Mouse (Mus musculus): ENCODE results near the gene Hadha.

Gene Hadha

GRCm38 (mm10) chr5:30154474-30155394 lies at the start of gene Hadha, which contains the start of gene Hadhb:
TSS of gene Hadha (minus strand) at chr5:30155162.
TSS of gene Hadhb (plus strand) at chr5:30155248.
- in situ Hi-C loops (cut with MboI; ENCODE audit: low pct_unique_long_range_greater_than_20kb in 1 of 2, low sequenced_read_pairs in 2 of 2, unreplicated experiment in 1 of 2): no loop called here

DNA sequence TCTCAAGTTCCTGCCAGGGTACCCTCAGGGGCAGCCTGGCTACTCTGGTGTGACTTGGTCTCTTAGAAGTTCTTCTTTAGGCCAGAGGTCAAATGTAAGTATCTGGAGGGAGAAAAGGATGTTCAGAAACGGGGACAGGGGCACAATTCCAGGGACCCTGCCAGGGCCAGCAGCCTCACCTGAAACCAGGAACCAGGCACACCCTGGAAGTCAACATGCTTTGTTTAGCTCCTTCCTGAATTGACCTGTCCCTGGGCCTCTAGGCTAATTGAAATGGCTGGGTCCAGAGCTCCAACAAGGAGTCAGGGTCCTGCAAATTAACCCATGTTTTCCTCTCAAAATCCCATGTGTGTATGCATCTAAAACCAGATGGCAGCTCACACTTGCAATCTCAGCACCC lies 49.5 kb upstream of the Hadha start:
- in situ Hi-C loops (cut with MboI; ENCODE audit: low pct_unique_long_range_greater_than_20kb in 1 of 2, low sequenced_read_pairs in 2 of 2, unreplicated experiment in 1 of 2): no loop called here

DNA sequence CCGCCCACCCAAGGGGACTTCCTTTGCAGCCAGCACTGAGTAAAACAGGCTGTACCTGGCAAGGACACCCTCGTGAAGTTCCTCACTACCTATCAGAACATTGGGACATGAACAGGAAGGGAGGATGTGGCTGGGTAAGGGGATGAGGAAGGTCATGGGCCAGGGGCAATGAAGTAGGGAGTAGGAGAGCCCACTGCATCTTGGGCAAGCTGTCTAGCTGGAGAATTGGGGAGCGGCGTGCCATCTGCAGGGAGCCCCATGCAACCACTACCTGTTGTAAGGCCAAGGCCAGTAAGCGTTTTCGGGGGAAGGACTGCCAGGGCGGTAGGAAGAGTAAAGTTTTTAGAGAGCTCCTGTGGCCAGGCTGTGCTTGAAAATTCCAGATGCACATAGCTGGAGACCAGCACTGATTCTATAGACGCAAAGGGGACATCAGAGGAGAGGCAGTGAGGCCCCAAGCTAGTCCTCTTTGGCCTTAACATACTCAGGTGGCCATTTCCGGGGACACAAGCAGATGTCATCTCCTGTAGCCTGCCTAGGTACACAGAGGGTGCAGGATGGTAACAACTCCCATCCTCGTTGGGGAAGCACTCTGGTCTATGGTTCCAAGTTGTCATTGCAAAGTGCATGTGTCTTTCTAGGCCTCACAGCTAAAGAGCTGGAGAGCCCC lies 48.4 kb upstream of the Hadha start:
- in situ Hi-C loops (cut with MboI; ENCODE audit: low pct_unique_long_range_greater_than_20kb in 1 of 2, low sequenced_read_pairs in 2 of 2, unreplicated experiment in 1 of 2): no loop called here

DNA sequence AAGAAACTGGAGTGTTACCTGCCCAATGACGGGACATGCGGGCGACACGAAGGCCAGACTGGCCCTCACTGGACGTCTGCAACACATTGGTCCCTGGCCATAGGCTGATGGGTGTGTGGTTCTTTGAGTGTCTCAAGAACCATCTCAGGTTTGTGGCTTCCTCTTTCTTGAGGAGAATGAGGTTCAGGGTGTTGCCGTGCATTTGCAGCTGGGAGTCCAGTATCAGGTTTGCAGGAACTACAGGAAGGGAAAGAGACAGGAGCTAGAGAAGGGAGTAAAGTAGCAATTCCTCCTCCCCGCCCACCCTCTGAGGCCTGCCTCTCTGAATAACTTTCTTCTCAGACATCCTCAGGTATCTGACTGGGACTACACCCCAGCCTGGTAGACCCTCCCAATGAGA lies 47.3 kb upstream of the Hadha start:
- in situ Hi-C loops (cut with MboI; ENCODE audit: low pct_unique_long_range_greater_than_20kb in 1 of 2, low sequenced_read_pairs in 2 of 2, unreplicated experiment in 1 of 2): no loop called here

DNA sequence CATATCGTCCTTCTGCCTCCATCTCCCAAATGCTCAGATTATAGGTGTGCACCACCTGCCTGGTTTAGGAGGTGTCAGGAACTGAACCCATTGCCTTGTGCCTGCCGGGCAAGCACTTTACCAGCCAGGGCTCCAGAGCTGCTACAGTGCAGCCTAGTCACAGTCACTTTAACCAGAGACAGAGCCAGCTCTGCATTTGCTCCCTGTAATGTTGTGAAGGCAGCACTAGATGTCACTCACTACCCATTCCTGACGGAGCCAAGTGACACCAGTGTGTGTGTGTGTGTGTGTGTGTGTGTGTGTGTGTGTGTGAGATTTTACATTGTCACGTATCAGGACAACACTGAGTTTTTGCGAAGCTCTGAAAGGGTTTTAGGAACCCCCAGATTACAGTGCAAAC lies 46.6 kb upstream of the Hadha start:
- in situ Hi-C loops (cut with MboI; ENCODE audit: low pct_unique_long_range_greater_than_20kb in 1 of 2, low sequenced_read_pairs in 2 of 2, unreplicated experiment in 1 of 2): no loop called here

- in situ Hi-C loops (cut with MboI; ENCODE audit: low pct_unique_long_range_greater_than_20kb in 1 of 2, low sequenced_read_pairs in 2 of 2, unreplicated experiment in 1 of 2): no loop called here
Observed at GRCm38 (mm10) chr5:30198257-30198656, 43.3 kb upstream of the Hadha start.

DNA sequence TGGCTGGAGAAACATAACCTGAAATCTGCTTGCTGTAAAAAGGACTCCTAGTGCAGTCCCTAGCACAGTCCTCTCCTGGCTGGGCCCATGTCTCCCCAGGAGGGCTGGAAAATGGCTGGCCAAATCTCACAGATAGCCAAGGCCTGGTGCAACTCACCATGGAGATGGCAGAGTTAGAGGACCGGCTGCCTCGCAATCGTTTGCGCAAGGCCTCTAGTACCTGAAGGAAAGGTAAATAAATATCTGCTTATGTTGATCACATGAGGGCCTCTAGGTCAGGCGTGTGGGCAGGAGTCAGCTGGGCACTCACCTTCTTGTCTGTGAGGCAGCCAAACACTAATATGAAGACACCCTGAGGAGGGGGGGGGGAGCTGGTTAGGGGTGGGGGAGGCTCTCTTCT lies 40.4 kb upstream of the Hadha start:
- in situ Hi-C loops (cut with MboI; ENCODE audit: low pct_unique_long_range_greater_than_20kb in 1 of 2, low sequenced_read_pairs in 2 of 2, unreplicated experiment in 1 of 2): no loop called here

GRCm38 (mm10) chr5:30192452-30192851 lies 37.5 kb upstream of the Hadha start:
- in situ Hi-C loops (cut with MboI; ENCODE audit: low pct_unique_long_range_greater_than_20kb in 1 of 2, low sequenced_read_pairs in 2 of 2, unreplicated experiment in 1 of 2): no loop called here

DNA sequence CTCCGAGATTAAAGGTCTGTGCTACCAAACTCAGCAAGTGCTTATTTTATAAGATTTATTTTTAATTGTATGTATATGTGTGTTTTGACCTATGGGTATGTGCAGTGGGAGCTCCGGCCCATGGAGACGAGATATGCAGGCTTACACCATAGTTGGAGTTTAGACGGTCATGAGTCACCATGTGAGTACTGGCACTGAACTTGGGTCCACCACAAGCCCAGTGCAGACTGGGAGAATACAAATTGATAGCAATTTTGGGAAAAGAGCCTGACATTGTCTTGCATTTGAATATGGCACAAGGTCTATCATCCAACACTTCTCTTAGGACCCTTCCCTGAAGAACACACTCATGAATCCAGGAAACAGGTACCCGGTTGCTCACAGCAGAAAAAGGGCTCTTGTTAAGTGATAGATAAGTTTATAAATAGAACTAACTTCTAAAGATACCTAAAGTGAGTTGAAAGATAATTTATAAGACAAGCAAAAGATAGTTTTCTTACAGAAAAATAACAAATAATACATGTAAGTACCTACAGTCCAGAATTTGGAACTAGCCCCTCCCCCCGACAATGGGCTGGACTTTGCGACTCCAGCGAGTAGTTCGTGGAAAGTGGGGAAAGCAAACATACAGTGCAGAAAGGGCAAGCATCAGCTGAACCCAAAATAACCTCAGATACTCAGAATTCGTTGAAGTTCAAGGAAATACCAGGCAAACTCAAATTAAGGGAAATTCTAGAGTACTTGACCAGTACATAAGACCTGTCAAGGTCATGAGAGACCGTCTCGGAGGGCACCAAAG lies 32.9 kb upstream of the Hadha start:
- in situ Hi-C loops (cut with MboI; ENCODE audit: low pct_unique_long_range_greater_than_20kb in 1 of 2, low sequenced_read_pairs in 2 of 2, unreplicated experiment in 1 of 2): no loop called here

DNA sequence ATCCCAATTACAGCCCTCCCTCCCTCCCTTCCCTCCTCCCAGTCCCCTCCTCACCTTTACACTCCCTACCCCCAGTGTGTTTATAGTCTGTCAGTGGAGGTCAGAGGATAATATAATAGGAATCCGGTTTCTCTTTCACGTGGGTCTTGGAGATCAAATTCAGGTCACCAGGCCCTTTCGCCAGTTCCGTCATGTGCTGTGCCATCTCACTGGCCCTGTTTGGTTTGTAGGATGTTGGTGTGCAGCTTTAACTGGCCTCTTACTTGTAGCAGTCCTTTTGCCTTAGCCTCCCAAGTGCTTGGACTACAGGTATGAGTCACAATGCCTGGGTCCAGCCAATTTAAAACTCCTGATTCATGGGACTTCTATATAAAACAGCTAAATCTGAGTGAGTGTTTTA lies 20.8 kb upstream of the Hadha start:
- in situ Hi-C loops (cut with MboI; ENCODE audit: low pct_unique_long_range_greater_than_20kb in 1 of 2, low sequenced_read_pairs in 2 of 2, unreplicated experiment in 1 of 2): no loop called here

GRCm38 (mm10) chr5:30172931-30173692 lies 18.1 kb upstream of the Hadha start:
- in situ Hi-C loops (cut with MboI; ENCODE audit: low pct_unique_long_range_greater_than_20kb in 1 of 2, low sequenced_read_pairs in 2 of 2, unreplicated experiment in 1 of 2): no loop called here

DNA sequence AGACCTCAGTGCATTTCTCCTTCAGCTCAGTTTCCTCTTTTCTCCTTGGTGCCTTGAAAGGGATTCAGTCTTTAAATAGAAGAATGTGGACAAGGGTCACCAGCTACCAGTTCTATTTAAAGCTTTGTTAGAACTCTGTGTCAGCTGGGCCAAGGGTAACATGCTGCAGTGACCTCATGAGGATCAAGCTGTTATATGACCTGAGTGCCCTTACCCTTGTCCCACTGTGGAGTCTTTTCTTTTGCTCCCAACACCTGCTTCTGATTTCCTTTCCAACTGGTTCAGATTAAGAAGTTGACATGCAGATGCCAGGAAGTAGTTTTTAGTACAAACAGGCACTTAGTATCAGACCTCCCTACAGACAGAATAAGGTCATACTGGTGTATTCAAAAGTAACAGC lies 17.2 kb upstream of the Hadha start:
- in situ Hi-C loops (cut with MboI; ENCODE audit: low pct_unique_long_range_greater_than_20kb in 1 of 2, low sequenced_read_pairs in 2 of 2, unreplicated experiment in 1 of 2): no loop called here

- in situ Hi-C loops (cut with MboI; ENCODE audit: low pct_unique_long_range_greater_than_20kb in 1 of 2, low sequenced_read_pairs in 2 of 2, unreplicated experiment in 1 of 2): no loop called here
Observed at GRCm38 (mm10) chr5:30170303-30170940, 15.5 kb upstream of the Hadha start.

DNA sequence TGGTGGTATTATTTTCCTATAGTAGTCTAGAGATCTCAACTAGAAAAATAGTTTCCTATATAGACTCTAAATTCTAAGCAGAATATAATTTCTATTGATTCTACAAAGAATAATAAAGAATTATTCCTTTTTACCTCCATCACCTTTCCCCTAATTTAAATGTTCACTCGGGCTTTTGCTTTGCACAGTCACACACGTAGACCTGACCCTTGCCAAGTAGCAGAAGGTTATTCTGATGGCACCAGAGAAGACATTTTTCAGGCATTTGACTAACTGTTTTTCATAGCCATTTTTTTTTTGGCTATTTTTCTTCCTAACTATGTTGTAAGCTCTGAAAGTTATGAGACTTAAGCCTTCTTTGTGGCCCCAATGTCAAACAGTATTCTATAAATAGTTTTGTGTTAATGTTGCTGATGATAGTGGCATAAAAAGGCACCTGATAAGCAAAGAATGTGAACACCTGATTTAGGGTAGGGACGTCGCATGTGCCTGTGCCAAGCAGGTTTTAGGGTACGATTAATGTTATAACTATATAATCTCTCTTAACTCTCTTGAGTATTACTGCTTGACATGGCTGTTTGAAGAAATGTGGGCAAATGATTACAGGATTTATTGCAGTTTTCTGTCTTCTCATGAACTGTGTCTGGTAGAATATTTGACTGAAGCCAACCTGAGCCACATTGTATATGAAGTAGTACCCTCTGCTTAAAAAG lies 10.4 kb upstream of the Hadha start:
- in situ Hi-C loops (cut with MboI; ENCODE audit: low pct_unique_long_range_greater_than_20kb in 1 of 2, low sequenced_read_pairs in 2 of 2, unreplicated experiment in 1 of 2): no loop called here

- in situ Hi-C loops (cut with MboI; ENCODE audit: low pct_unique_long_range_greater_than_20kb in 1 of 2, low sequenced_read_pairs in 2 of 2, unreplicated experiment in 1 of 2): no loop called here
Observed at GRCm38 (mm10) chr5:30162339-30162738, 7.4 kb upstream of the Hadha start.

DNA sequence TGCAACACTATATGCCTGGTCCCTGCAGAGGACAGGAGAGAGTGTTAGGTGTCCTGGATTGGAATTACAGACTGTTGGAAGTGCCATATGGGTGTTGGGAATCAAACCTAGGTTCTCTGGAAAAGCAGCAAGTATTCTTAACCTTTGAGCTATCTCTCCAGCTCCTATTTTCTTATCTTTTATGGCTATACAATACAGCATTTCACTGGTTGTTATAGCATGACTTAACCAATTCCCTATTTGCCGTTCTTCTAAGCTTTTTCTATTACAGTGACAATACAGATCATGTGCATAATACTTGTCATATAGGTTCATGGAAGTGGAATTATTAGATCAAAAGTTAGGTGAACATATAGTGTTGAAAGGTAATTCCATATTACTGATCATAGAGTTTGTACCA lies 6.9 kb upstream of the Hadha start:
- in situ Hi-C loops (cut with MboI; ENCODE audit: low pct_unique_long_range_greater_than_20kb in 1 of 2, low sequenced_read_pairs in 2 of 2, unreplicated experiment in 1 of 2): no loop called here

- in situ Hi-C loops (cut with MboI; ENCODE audit: low pct_unique_long_range_greater_than_20kb in 1 of 2, low sequenced_read_pairs in 2 of 2, unreplicated experiment in 1 of 2): no loop called here
Observed at GRCm38 (mm10) chr5:30159601-30160000, 4.6 kb upstream of the Hadha start.

Measured in mouse embryonic stem cell (cell line).